Mouse (Mus musculus): ENCODE measurements around the gene Slc2a2.

DNA sequence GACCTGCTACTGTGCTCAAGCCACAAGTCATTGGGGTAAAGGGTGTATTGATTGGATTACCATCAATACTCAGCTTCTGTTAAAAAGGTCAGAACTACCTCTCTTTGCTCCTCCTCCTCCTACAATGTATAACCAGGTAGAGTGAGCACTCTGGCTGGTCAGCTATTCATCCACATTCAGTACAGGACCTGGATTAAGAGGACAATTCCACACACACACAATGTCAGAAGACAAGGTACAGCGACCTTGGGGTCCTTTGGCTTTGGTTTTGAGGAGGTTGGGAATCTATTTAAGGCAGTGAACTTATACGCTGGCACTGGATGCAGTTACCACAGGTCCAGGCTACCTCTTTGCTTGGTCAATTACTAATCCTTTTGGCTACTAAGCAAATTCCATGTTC, at the start of gene Slc2a2:
- TF ChIP-seq CTCF (IDR thresholded peaks at IDR 0.05; ENCODE audit: extremely low read depth, insufficient read length, insufficient replicate concordance, low read depth, low read length) (no peak), POLR2A (IDR thresholded peaks at IDR 0.05; ENCODE audit: low read depth, low read length) (no peak)

All from small intestine, adult 2 months (tissue).